Mouse (Mus musculus) effector memory CD4-positive, alpha-beta T cell, adult 7 months (primary cell): ENCODE measurements around the gene Gtsf1. TPM values are rescaled to one million over a fixed set of nuclear protein-coding genes. Genes with fewer than 3 reads are reported as not detected.

ENCODE experiments used
- polyA plus RNA-seq: library from polyadenylated mRNA; unstranded; fragments of 100-300 nt; shearing (Covaris generic); gene quantifications from one replicate; pipeline ENCODE4 v1.2.1, GENCODE M21; 2017

Gene Gtsf1
- polyA plus RNA-seq: not detected

DNA sequence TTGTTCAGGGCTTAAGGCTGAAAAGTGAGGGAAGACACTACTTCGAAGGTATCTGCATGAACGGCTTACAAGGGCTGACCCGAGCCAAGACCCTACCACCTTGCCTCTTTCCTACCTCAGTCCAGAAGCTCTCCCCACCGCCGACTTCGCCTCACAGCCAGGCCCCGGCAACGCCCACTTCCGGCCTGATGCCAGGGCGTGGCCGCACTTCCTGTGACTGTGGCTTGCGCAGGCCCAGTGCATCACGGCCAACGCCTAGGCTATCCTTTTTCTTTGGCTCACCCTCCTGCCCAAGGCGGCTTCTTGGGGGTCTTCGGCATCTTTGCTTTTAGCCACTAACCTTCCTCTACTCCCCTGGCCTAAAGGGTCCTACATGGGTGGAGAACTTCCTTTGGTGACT, at the start of gene Gtsf1:
Gene Gtsf1, minus strand, starts transcription at position 230 of the 400 bp plus-strand sequence.

DNA sequence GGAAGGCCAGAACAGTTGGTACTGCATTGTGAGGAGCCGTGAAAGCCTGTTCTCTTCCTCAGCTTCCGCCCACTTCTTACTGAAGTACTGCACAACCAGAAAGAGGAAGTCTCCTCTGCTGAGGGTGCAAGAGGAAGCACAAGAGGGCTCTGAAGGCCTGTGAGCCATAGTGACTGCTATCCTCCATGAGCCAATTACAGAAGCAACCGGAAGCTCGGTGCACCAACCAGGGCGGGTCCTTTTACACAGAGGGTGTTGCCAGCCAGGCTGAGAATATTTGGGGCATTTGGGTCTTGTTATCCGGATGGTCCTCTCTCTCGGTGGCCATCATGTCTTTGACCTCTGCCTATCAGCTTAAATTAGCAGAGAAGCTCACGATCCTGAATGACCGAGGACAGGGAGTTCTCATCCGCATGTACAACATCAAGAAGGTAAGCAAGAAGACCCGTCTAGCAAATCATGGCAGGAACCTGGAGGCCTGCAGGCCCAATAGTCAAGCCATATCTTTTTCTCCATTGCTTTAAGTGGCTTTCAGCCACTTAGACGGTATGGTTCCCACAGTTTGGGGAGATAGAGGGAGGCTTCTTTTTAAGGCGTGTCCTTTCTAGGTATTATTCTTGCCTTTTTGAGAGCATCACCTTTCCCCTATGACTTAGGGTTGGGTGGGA, 23.4 kb upstream of the Gtsf1 start, which contains the start of gene Nckap1l:
Gene Nckap1l, plus strand, starts transcription at position 244 of the 668 bp plus-strand sequence.

DNA sequence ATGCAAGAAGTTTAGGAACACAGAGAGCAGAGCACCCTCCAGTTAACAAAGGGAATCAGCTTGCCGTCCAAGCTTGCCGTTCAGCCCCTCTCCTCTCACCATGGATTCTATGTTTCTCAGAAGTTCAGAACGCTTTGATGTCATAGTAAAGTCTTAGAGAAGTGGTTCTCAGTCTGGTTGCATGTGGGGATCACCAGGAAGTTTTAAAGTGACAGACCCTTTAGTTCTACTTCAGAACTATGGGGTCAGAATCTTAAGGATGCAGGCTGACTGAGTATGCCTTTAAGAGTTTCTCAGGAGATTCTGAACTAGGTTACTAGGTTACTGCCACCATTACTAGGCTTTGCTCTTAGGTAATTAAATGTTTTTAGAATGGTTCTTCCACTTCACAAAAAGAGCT, 18.1 kb upstream of the Gtsf1 start, which contains the start of gene Gtsf2:
Gene Gtsf2, minus strand, starts transcription at position 101 of the 400 bp plus-strand sequence.

DNA sequence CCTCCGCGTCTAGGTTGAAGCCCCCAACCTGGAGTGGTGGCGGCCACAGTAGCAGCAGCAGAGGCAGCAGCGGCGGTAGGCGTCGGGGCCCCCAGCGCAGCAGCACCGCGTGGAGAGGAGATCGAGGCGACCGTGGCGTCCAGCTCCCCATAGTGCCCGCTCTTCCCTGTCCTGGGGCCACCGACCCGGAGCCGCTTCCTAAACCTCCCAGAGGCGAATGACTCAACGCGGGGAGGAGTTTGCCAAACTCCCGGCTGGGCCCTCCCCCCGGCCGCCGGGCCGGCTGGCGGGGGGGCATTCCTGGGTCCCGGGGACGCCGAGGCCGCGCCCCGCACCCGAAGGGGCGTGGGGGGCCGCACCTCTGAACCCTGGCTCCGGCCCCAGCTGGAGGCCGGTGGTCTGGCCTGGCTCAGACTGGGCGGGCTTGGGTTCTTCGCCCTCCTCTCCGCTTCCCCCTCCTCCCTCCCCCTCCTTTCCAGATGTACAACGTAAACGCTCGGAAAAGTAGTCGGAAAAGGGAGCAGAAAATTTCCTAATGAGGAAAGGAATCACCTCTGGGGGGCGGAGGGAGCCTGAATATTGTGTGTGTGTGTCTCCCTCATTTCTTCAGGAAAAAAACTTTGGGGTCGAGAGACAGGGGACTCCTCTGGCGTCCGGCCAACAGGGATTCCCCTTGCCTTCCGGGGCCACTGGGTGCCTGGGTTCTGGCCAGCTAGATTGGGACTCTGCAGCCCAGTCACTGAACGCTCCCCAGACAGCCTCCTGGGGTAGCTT, 63.7 kb downstream of the Gtsf1 start, which contains the start of gene Itga5:
Gene Itga5, minus strand, starts transcription at position 388 of the 774 bp plus-strand sequence.

Other genes starting within 250 kb of the Gtsf1 start
- 10.3 TPM for gene Cbx5, start 190.7 kb downstream of the Gtsf1 start, polyA plus RNA-seq
- 147 TPM for gene Hnrnpa1, start 190.0 kb downstream of the Gtsf1 start, polyA plus RNA-seq
- 1.0 TPM for gene Nfe2, start 172.1 kb downstream of the Gtsf1 start, polyA plus RNA-seq
- gene Copz1, start 157.8 kb downstream of the Gtsf1 start, polyA plus RNA-seq: 128 TPM
- gene Gpr84, start 119.9 kb downstream of the Gtsf1 start, polyA plus RNA-seq: not detected
- gene Zfp385a, start 90.4 kb downstream of the Gtsf1 start, polyA plus RNA-seq: not detected
- gene Itga5, start 63.7 kb downstream of the Gtsf1 start, polyA plus RNA-seq: not detected
- gene Gtsf2, start 18.0 kb upstream of the Gtsf1 start, polyA plus RNA-seq: not detected
- gene Nckap1l, start 23.3 kb upstream of the Gtsf1 start, polyA plus RNA-seq: 95.8 TPM
- gene Pde1b, start 72.6 kb upstream of the Gtsf1 start, polyA plus RNA-seq: 3.5 TPM
- not detected for gene Ppp1r1a, start 107.5 kb upstream of the Gtsf1 start, polyA plus RNA-seq
- not detected for gene Glycam1, start 134.6 kb upstream of the Gtsf1 start, polyA plus RNA-seq